Mouse (Mus musculus): ENCODE data around the gene Rreb1. TPM values are rescaled to one million over a fixed set of nuclear protein-coding genes. Genes with fewer than 3 reads are reported as not detected.

The Rreb1 gene
- total and polyA plus RNA-seq, 2 experiments from 2014 or later: 8.7 to 21.2 TPM

GRCm38 (mm10) chr13:37843844-37844243, 65.6 kb downstream of the Rreb1 start:
- ATAC-seq (ENCODE audit: insufficient read depth, low read depth): no peak
- DNase-seq (ENCODE audit: low spot score): no peak

GRCm38 (mm10) chr13:37845156-37845555, 67.0 kb downstream of the Rreb1 start:
- DNase-seq (ENCODE audit: low spot score): no peak
- H3K9ac ChIP-seq (replicated peaks; ENCODE audit: low read depth, low read length): no peak overlapping the region
- TF ChIP-seq CTCF (IDR thresholded peaks at IDR 0.05; ENCODE audit: low read depth) (no peak), EP300 (IDR thresholded peaks at IDR 0.05; ENCODE audit: low read depth) (no peak)
- no peak overlapping the region for H3K4me3 ChIP-seq (ENCODE audit: low read depth, low read length)
- no peaks in the 10 kb centered on the region for H3K27me3 ChIP-seq (ENCODE audit: control insufficient read depth, insufficient read depth, low read length)
- WGBS: 67% methylated on average over 3 of the region's 3 CpGs
- H3K4me1 ChIP-seq (ENCODE audit: control insufficient read depth, insufficient read depth): peaks cover 18% of the 10 kb centered on the region
- no peaks in the 10 kb centered on the region for H3K9me3 ChIP-seq (replicated peaks; ENCODE audit: control insufficient read depth, low read length)
- H3K4me2 ChIP-seq (ENCODE audit: low read depth, low read length): no peak overlapping the region
- no peak for ATAC-seq (ENCODE audit: insufficient read depth, low read depth)
- H3K36me3 ChIP-seq (replicated peaks; ENCODE audit: control insufficient read depth, insufficient read depth, low read length): no peaks in the 10 kb centered on the region
- H3K27ac ChIP-seq (ENCODE audit: low read depth): peak overlapping the region; percentile 5; the same call in 1 of the 2 replicates

More at GRCm38 (mm10) chr13:37843844-37844243, 65.6 kb downstream of the Rreb1 start:
- H3K4me2 ChIP-seq (ENCODE audit: low read depth, low read length): no peak overlapping the region
- no peak for TF ChIP-seq EP300 (IDR thresholded peaks at IDR 0.05; ENCODE audit: low read depth)
- no peaks in the 10 kb centered on the region for H3K27me3 ChIP-seq (ENCODE audit: control insufficient read depth, insufficient read depth, low read length)
- no peaks in the 10 kb centered on the region for H3K9me3 ChIP-seq (replicated peaks; ENCODE audit: control insufficient read depth, low read length)
- H3K4me3 ChIP-seq (ENCODE audit: low read depth, low read length): no peak overlapping the region
- H3K9ac ChIP-seq (replicated peaks; ENCODE audit: low read depth, low read length): no peak overlapping the region
- 53% methylated on average over 10 of the region's 10 CpGs for WGBS
- peaks cover 18% of the 10 kb centered on the region for H3K4me1 ChIP-seq (ENCODE audit: control insufficient read depth, insufficient read depth)
- H3K36me3 ChIP-seq (replicated peaks; ENCODE audit: control insufficient read depth, insufficient read depth, low read length): 0 out of 2 replicates have a peak, but pooled peaks cover 3% of the 10 kb centered on the region
- H3K27ac ChIP-seq (ENCODE audit: low read depth): no peak overlapping the region

GRCm38 (mm10) chr13:37845641-37846040, 67.4 kb downstream of the Rreb1 start:
- Histone ChIP-seq H3K27me3 (ENCODE audit: control insufficient read depth, insufficient read depth, low read length) (no peaks in the 10 kb centered on the region), H3K36me3 (replicated peaks; ENCODE audit: control insufficient read depth, insufficient read depth, low read length) (no peaks in the 10 kb centered on the region), H3K27ac (ENCODE audit: low read depth) (no peak overlapping the region), H3K9me3 (replicated peaks; ENCODE audit: control insufficient read depth, low read length) (no peaks in the 10 kb centered on the region), H3K4me1 (ENCODE audit: control insufficient read depth, insufficient read depth) (peaks cover 18% of the 10 kb centered on the region), H3K4me3 (ENCODE audit: low read depth, low read length) (no peak overlapping the region), H3K4me2 (ENCODE audit: low read depth, low read length) (no peak overlapping the region), H3K9ac (replicated peaks; ENCODE audit: low read depth, low read length) (no peak overlapping the region)
- DNase-seq (ENCODE audit: low spot score) (no peak), ATAC-seq (ENCODE audit: insufficient read depth, low read depth) (no peak)
- WGBS: 64% methylated on average over 7 of the region's 7 CpGs
- TF ChIP-seq EP300 (IDR thresholded peaks at IDR 0.05; ENCODE audit: low read depth) (no peak), CTCF (IDR thresholded peaks at IDR 0.05; ENCODE audit: low read depth) (no peak)

- Histone ChIP-seq H3K4me3 (ENCODE audit: low read depth, low read length) (no peak overlapping the region), H3K27me3 (ENCODE audit: control insufficient read depth, insufficient read depth, low read length) (no peaks in the 10 kb centered on the region), H3K9me3 (replicated peaks; ENCODE audit: control insufficient read depth, low read length) (no peaks in the 10 kb centered on the region), H3K4me1 (ENCODE audit: control insufficient read depth, insufficient read depth) (peaks cover 18% of the 10 kb centered on the region), H3K9ac (replicated peaks; ENCODE audit: low read depth, low read length) (no peak overlapping the region), H3K4me2 (ENCODE audit: low read depth, low read length) (no peak overlapping the region), H3K27ac (ENCODE audit: low read depth) (no peak overlapping the region), H3K36me3 (replicated peaks; ENCODE audit: control insufficient read depth, insufficient read depth, low read length) (no peaks in the 10 kb centered on the region)
- DNase-seq (ENCODE audit: low spot score): no peak
- 73% methylated on average over 11 of the region's 11 CpGs for WGBS
- ATAC-seq (ENCODE audit: insufficient read depth, low read depth): no peak
- TF ChIP-seq CTCF (IDR thresholded peaks at IDR 0.05; ENCODE audit: low read depth) (no peak), EP300 (IDR thresholded peaks at IDR 0.05; ENCODE audit: low read depth) (no peak)
Measured at GRCm38 (mm10) chr13:37846507-37846906, 68.3 kb downstream of the Rreb1 start.

GRCm38 (mm10) chr13:37846962-37847570, 68.9 kb downstream of the Rreb1 start:
- 72% methylated on average over 9 of the region's 9 CpGs for WGBS
- H3K27me3 ChIP-seq (ENCODE audit: control insufficient read depth, insufficient read depth, low read length): no peaks in the 10 kb centered on the region
- H3K27ac ChIP-seq (ENCODE audit: low read depth): no peak overlapping the region
- TF ChIP-seq CTCF (IDR thresholded peaks at IDR 0.05; ENCODE audit: low read depth) (no peak), EP300 (IDR thresholded peaks at IDR 0.05; ENCODE audit: low read depth) (no peak)
- H3K4me3 ChIP-seq (ENCODE audit: low read depth, low read length): no peak overlapping the region
- H3K4me2 ChIP-seq (ENCODE audit: low read depth, low read length): no peak overlapping the region
- DNase-seq (ENCODE audit: low spot score): no peak
- H3K36me3 ChIP-seq (replicated peaks; ENCODE audit: control insufficient read depth, insufficient read depth, low read length): no peaks in the 10 kb centered on the region
- peaks cover 22% of the 10 kb centered on the region for H3K4me1 ChIP-seq (ENCODE audit: control insufficient read depth, insufficient read depth)
- no peak overlapping the region for H3K9ac ChIP-seq (replicated peaks; ENCODE audit: low read depth, low read length)
- H3K9me3 ChIP-seq (replicated peaks; ENCODE audit: control insufficient read depth, low read length): no peaks in the 10 kb centered on the region
- no peak for ATAC-seq (ENCODE audit: insufficient read depth, low read depth)

Data from heart, postnatal 0 days (tissue).